Mouse (Mus musculus): ENCODE measurements at regions not wholly inside any gene's neighbourhood (a gene's known extent, or its start where the extent isn't known, plus 50 kb on each side); places are given as distances from the start of the nearest gene placed in this dataset.
"Not testable (repeated sequence)": the region's sequence is repeated elsewhere in the genome, so short reads cannot be mapped to it uniquely, and the experiment has no call there.

GRCm38 (mm10) chr5:133885016-133885415 lies 214.5 kb upstream of the Castor2 start:
- Histone ChIP-seq H3K4me1 (replicated peaks) (no peaks in the 10 kb centered on the region), H3K9ac (no peak overlapping the region), H3K4me3 (replicated peaks) (no peak overlapping the region), H3K9me3 (replicated peaks) (0 out of 2 replicates have a peak, but pooled peaks cover 3% of the 10 kb centered on the region), H3K36me3 (no peaks in the 10 kb centered on the region), H3K27me3 (no peaks in the 10 kb centered on the region), H3K4me2 (no peak overlapping the region), H3K27ac (no peak overlapping the region)
- DNase-seq = no peak
- ATAC-seq (ENCODE audit: low read depth) = no peak
- WGBS (ENCODE audit: insufficient replicate concordance) = 58% methylated on average over 6 of the region's 6 CpGs

DNA sequence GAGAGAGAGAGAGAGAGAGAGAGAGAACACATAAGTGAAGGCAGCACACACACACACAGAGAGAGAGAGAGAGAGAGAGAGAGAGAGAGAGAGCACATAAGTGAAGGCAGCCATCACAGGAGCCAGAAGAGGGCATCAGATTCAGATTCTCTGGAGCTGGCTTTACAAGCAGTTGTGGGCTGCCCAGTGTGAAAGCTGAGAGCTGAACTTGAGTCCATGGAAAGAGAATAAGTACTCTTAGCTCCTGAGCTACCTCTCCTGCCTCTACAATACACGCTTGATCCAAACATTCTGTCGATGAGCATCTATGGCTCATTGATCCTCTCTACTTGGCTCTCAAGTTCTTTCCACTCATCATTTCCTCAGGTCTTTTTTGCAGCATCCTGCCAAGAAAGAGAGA lies 214.9 kb upstream of the Castor2 start:
- 70% methylated on average over 2 of the region's 2 CpGs for WGBS (ENCODE audit: insufficient replicate concordance)
- Histone ChIP-seq H3K4me3 (replicated peaks) (no peak overlapping the region), H3K9me3 (replicated peaks) (0 out of 2 replicates have a peak, but pooled peaks cover 3% of the 10 kb centered on the region), H3K4me1 (replicated peaks) (no peaks in the 10 kb centered on the region), H3K36me3 (no peaks in the 10 kb centered on the region), H3K27ac (no peak overlapping the region), H3K27me3 (no peaks in the 10 kb centered on the region), H3K9ac (no peak overlapping the region), H3K4me2 (no peak overlapping the region)
- ATAC-seq (ENCODE audit: low read depth) (no peak), DNase-seq (no peak)

- Histone ChIP-seq H3K9me3 (replicated peaks) (no peaks in the 10 kb centered on the region), H3K9ac (no peak overlapping the region), H3K27me3 (no peaks in the 10 kb centered on the region), H3K4me3 (replicated peaks) (no peak overlapping the region), H3K36me3 (no peaks in the 10 kb centered on the region), H3K4me1 (replicated peaks) (no peaks in the 10 kb centered on the region), H3K27ac (no peak overlapping the region), H3K4me2 (no peak overlapping the region)
- ATAC-seq (ENCODE audit: low read depth) (no peak), DNase-seq (no peak)
- WGBS (ENCODE audit: insufficient replicate concordance) = 62% methylated on average over 10 of the region's 10 CpGs
Observed at GRCm38 (mm10) chr5:133844483-133844882, 255.0 kb upstream of the Castor2 start.

- WGBS (ENCODE audit: insufficient replicate concordance) = 56% methylated on average over 17 of the region's 42 CpGs
- not testable (repeated sequence) for H3K4me1 ChIP-seq (replicated peaks); DNase-seq; H3K36me3 ChIP-seq; H3K9ac ChIP-seq; H3K27ac ChIP-seq; H3K27me3 ChIP-seq; H3K4me2 ChIP-seq; H3K4me3 ChIP-seq (replicated peaks); H3K9me3 ChIP-seq (replicated peaks)
- peak; percentile 58; the same call in 1 of the 2 replicates for ATAC-seq (ENCODE audit: low read depth)
Observed at GRCm38 (mm10) chr5:133842059-133842706, 257.3 kb upstream of the Castor2 start.

DNA sequence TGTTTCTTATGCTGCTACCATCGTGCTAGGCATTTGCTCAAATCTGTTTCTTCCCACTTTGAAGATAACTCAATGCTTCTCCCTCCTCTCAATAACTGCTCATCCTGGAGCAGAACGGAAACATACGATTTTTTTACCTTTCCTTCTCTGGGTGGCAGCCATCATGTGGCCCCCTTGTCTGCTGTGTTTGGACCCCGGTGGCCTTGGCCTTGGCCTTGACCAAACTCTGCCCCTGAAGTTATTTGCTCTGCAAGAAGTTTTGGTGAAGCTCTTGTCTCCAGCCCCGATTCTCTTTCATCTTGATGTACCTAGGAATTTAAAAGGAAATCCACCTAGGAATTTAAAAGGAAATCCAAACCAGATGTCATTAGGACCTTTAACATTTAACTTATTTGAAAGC lies 261.2 kb upstream of the Castor2 start:
- DNase-seq = no peak
- Histone ChIP-seq H3K36me3 (no peaks in the 10 kb centered on the region), H3K4me1 (replicated peaks) (no peaks in the 10 kb centered on the region), H3K27me3 (no peaks in the 10 kb centered on the region), H3K4me2 (no peak overlapping the region), H3K9ac (no peak overlapping the region), H3K27ac (no peak overlapping the region), H3K9me3 (replicated peaks) (peaks cover 6% of the 10 kb centered on the region; the same call in 1 of the 2 replicates), H3K4me3 (replicated peaks) (no peak overlapping the region)
- 59% methylated on average over 5 of the region's 5 CpGs for WGBS (ENCODE audit: insufficient replicate concordance)
- no peak for ATAC-seq (ENCODE audit: low read depth)

DNA sequence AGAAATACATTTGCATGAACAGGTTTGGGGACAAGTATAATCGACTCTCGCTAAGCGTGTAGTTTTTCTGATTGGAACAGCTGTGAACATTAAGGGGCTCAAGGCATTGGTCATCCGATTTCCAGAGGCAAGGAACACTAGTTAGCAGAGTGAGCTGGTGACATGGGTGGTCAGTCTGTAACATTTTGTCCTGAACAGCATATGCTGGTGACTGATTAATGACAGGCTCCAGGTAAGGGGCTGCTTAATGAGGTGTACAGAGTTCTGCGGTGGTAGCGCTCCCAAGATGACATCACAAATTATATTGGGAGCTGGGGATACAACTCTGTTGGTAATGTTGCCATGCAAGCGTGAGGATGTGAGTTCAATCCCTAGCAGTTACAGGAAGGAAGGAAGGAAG lies 266.3 kb upstream of the Castor2 start:
- 76% methylated on average over 7 of the region's 7 CpGs for WGBS (ENCODE audit: insufficient replicate concordance)
- no peak for DNase-seq
- Histone ChIP-seq H3K36me3 (no peaks in the 10 kb centered on the region), H3K4me2 (no peak overlapping the region), H3K9me3 (replicated peaks) (peaks cover 6% of the 10 kb centered on the region; the same call in 1 of the 2 replicates), H3K9ac (no peak overlapping the region), H3K4me1 (replicated peaks) (no peaks in the 10 kb centered on the region), H3K27ac (no peak overlapping the region), H3K4me3 (replicated peaks) (no peak overlapping the region), H3K27me3 (no peaks in the 10 kb centered on the region)
- no peak for ATAC-seq (ENCODE audit: low read depth)

DNA sequence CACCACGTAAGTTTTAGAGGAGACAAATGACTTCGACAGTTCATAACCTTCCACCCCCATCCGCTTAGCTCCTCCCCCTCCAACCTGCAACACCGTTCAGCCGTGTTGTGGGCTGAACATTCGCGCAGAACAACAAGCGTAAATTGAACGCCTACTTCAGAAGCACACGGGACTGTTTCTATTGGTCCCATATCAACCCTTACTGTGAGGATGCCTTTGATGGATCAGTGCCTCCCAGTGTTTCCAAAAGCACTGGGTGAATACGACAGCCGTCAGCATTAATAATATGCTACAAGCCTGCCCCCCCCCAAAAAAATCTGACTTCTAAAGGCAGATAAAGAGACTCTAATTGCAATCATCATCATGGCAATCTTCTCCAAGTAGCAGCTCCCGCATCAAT lies 271.3 kb upstream of the Castor2 start:
- ATAC-seq (ENCODE audit: low read depth) (no peak), DNase-seq (no peak)
- no peak overlapping the region for H3K4me2 ChIP-seq
- H3K4me3 ChIP-seq (replicated peaks) = no peak overlapping the region
- no peak overlapping the region for H3K27ac ChIP-seq
- H3K4me1 ChIP-seq (replicated peaks) = no peaks in the 10 kb centered on the region
- whole genome bisulfite sequencing (ENCODE audit: insufficient replicate concordance) = 78% methylated on average over 13 of the region's 13 CpGs
- H3K9me3 ChIP-seq (replicated peaks) = no peaks in the 10 kb centered on the region; the same call in 1 of the 2 replicates
- H3K27me3 ChIP-seq = no peaks in the 10 kb centered on the region
- H3K9ac ChIP-seq = no peak overlapping the region
- no peaks in the 10 kb centered on the region for H3K36me3 ChIP-seq

- DNase-seq (no peak), ATAC-seq (ENCODE audit: low read depth) (no peak)
- H3K9ac ChIP-seq = no peak overlapping the region
Observed at GRCm38 (mm10) chr5:133823871-133824270, 275.6 kb upstream of the Castor2 start.

GRCm38 (mm10) chr5:133821273-133821672 lies 278.2 kb upstream of the Castor2 start:
- Histone ChIP-seq H3K4me2 (no peak overlapping the region), H3K4me1 (replicated peaks) (no peaks in the 10 kb centered on the region), H3K27ac (no peak overlapping the region), H3K4me3 (replicated peaks) (no peak overlapping the region), H3K27me3 (no peaks in the 10 kb centered on the region), H3K9me3 (replicated peaks) (0 out of 2 replicates have a peak, but pooled peaks cover 3% of the 10 kb centered on the region), H3K36me3 (no peaks in the 10 kb centered on the region), H3K9ac (no peak overlapping the region)
- DNase-seq = no peak
- no peak for ATAC-seq (ENCODE audit: low read depth)
- 70% methylated on average over 3 of the region's 3 CpGs for WGBS (ENCODE audit: insufficient replicate concordance)

More at GRCm38 (mm10) chr5:133823871-133824270, 275.6 kb upstream of the Castor2 start:
- H3K4me2 ChIP-seq = no peak overlapping the region
- 67% methylated on average over 3 of the region's 3 CpGs for WGBS (ENCODE audit: insufficient replicate concordance)
- 0 out of 2 replicates have a peak, but pooled peaks cover 3% of the 10 kb centered on the region for H3K9me3 ChIP-seq (replicated peaks)
- no peaks in the 10 kb centered on the region for H3K4me1 ChIP-seq (replicated peaks)
- no peak overlapping the region for H3K4me3 ChIP-seq (replicated peaks)
- H3K36me3 ChIP-seq = no peaks in the 10 kb centered on the region
- H3K27me3 ChIP-seq = no peaks in the 10 kb centered on the region
- H3K27ac ChIP-seq = no peak overlapping the region

GRCm38 (mm10) chr5:133815462-133815861 lies 284.0 kb upstream of the Castor2 start:
- no peak for DNase-seq

DNA sequence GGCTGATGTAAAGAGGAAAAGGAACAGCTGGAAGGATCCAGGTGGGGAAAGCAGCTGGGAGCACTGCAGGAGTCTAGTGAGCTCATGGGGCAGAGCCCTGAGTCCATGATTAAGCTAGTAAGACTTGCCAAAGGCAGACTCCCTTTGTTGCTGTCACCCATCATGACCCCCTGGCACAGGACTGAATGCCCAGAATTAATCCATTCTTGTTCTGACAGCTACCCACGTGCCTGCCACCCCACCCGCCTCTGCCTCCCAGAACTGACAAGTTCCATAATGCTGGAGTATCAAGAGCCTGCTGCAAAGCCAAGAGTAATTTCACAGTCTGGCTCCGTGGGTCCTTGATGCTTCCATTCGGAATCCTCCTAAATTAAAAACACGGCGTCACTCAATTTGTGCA lies 285.1 kb upstream of the Castor2 start:
- Histone ChIP-seq H3K36me3 (no peaks in the 10 kb centered on the region), H3K4me1 (replicated peaks) (no peaks in the 10 kb centered on the region), H3K27ac (no peak overlapping the region), H3K27me3 (no peaks in the 10 kb centered on the region), H3K4me2 (no peak overlapping the region), H3K9ac (no peak overlapping the region), H3K9me3 (replicated peaks) (0 out of 2 replicates have a peak, but pooled peaks cover 5% of the 10 kb centered on the region), H3K4me3 (replicated peaks) (no peak overlapping the region)
- 62% methylated on average over 6 of the region's 6 CpGs for WGBS (ENCODE audit: insufficient replicate concordance)
- ATAC-seq (ENCODE audit: low read depth) = no peak
- no peak for DNase-seq

More at GRCm38 (mm10) chr5:133815462-133815861, 284.0 kb upstream of the Castor2 start:
- Histone ChIP-seq H3K4me3 (replicated peaks) (no peak overlapping the region), H3K27ac (no peak overlapping the region), H3K4me2 (no peak overlapping the region), H3K9me3 (replicated peaks) (0 out of 2 replicates have a peak, but pooled peaks cover 5% of the 10 kb centered on the region), H3K9ac (no peak overlapping the region), H3K36me3 (no peaks in the 10 kb centered on the region), H3K27me3 (no peaks in the 10 kb centered on the region), H3K4me1 (replicated peaks) (no peaks in the 10 kb centered on the region)
- 66% methylated on average over 5 of the region's 5 CpGs for WGBS (ENCODE audit: insufficient replicate concordance)
- no peak for ATAC-seq (ENCODE audit: low read depth)

- H3K36me3 ChIP-seq = no peaks in the 10 kb centered on the region
- no peak overlapping the region for H3K4me3 ChIP-seq (replicated peaks)
- no peak overlapping the region for H3K27ac ChIP-seq
- 26% methylated on average over 6 of the region's 6 CpGs for WGBS (ENCODE audit: insufficient replicate concordance)
- H3K9ac ChIP-seq = no peak overlapping the region
- no peak overlapping the region for H3K4me2 ChIP-seq
- DNase-seq (no peak), ATAC-seq (ENCODE audit: low read depth) (no peak)
- H3K9me3 ChIP-seq (replicated peaks) = 0 out of 2 replicates have a peak, but pooled peaks cover 5% of the 10 kb centered on the region
- H3K4me1 ChIP-seq (replicated peaks) = no peaks in the 10 kb centered on the region
- H3K27me3 ChIP-seq = no peaks in the 10 kb centered on the region
Observed at GRCm38 (mm10) chr5:133812216-133812615, 287.3 kb upstream of the Castor2 start.

All from liver, embryonic 13.5 days (tissue).